Mouse (Mus musculus): ENCODE measurements around the gene Gabbr2.

DNA sequence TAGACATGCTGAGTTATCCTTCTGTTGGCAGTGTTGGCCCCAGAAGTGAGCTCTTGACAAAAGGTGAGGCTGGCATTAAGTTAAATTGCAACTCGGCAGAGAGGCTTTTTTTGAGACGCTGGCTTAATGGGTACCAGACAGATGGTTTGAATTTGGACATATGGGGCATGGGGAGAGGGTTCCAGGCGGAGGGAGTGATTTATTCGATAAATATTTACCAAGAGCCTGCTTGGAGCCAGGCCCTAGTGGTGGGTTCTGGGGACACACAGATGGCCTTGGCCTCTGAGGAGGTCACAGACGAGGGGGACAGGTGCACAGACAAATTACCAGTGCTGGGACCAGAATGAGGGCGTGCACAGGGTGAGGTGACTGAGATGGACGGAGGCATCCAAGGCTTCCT lies 282.2 kb downstream of the Gabbr2 start:
- TF ChIP-seq GATA1 (IDR thresholded peaks at IDR 0.05; ENCODE audit: low read length) (no peak), TAL1 (IDR thresholded peaks at IDR 0.05; ENCODE audit: low read length) (no peak)

All from erythroblast, embryonic 14.5 days (primary cell).